Mouse (Mus musculus) ES-E14 (cell line): ENCODE measurements at regions not wholly inside any gene's neighbourhood (a gene's known extent, or its start where the extent isn't known, plus 50 kb on each side); places are given as distances from the start of the nearest gene placed in this dataset.

Experiments
- CHD2 ChIP-seq: IDR thresholded peaks from 2 replicates; pipeline ENCODE4 v1.6.1; 2014; ENCODE audit warnings: mild to moderate bottlenecking, low read depth, low read length, inconsistent platforms
- ZNF384 ChIP-seq: IDR thresholded peaks from 2 replicates; pipeline ENCODE4 v1.6.1; 2012; ENCODE audit warnings: low read depth, low read length, inconsistent platforms

- no peak for TF ChIP-seq ZNF384
- no peak for TF ChIP-seq CHD2
Measured at GRCm38 (mm10) chr7:65774388-65775015, 83.5 kb downstream of the Tm2d3 start.
